ENCODE assay signal across 8 mouse cellular contexts in the genomic region with DNA sequence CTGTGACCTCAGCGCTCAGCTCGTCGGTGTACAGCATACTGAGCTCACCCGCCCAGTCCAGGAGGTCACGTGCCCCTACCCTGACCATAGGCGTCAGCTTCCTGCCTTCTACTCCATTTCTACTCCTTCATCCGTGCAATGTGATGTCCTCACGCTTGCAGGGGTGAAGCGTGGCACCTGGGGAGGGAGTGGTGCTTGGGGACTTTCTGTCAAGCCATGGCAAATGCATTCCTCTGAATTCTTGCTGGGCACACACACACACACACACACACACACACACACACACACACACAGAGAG. TPM values are rescaled to one million over a fixed set of nuclear protein-coding genes. Genes with fewer than 3 reads are reported as not detected.
DNase-seq lines count a peak whose midpoint lies in the region; ATAC-seq lines count a peak whose summit lies in the region.

No protein-coding gene starts in this region.

- DNase-seq in heart, postnatal 10 days: no peak
- DNase-seq in hindbrain, embryonic 14.5 days (ENCODE audit: low spot score): no peak
- no peak for DNase-seq in layer of hippocampus, adult 9-11 months
- DNase-seq in gastrocnemius, postnatal 10 days: no peak
- no peak for DNase-seq in kidney, adult 9 months

- peak overlapping the region; percentile 38; the same call in 1 of the 2 replicates for H3K9ac ChIP-seq in heart, embryonic 13.5 days
- 0 out of 2 replicates have a peak overlapping the region, but pooled peaks have one; percentile 22 for H3K9ac ChIP-seq in hindbrain, embryonic 14.5 days

- H3K27me3 ChIP-seq in heart, embryonic 13.5 days (replicated peaks): peaks cover 4% of the 10 kb centered on the region
- no peaks in the 10 kb centered on the region for H3K27me3 ChIP-seq in hindbrain, embryonic 14.5 days (ENCODE audit: control insufficient read depth, insufficient read depth, low read length)
- H3K27me3 ChIP-seq in megakaryocyte, embryonic 14.5 days (replicated peaks): no peaks in the 10 kb centered on the region

- no peaks in the 10 kb centered on the region for H3K36me3 ChIP-seq in heart, embryonic 13.5 days
- H3K36me3 ChIP-seq in hindbrain, embryonic 14.5 days (replicated peaks; ENCODE audit: control insufficient read depth, insufficient read depth): no peaks in the 10 kb centered on the region
- peaks cover 12% of the 10 kb centered on the region for H3K36me3 ChIP-seq in megakaryocyte, embryonic 14.5 days (replicated peaks; ENCODE audit: low read length)

- intact Hi-C loops in heart, postnatal 10 days (cut with DNase I): no loop called here

- H3K9me3 ChIP-seq in heart, embryonic 13.5 days: no peaks in the 10 kb centered on the region
- H3K9me3 ChIP-seq in hindbrain, embryonic 14.5 days (ENCODE audit: control insufficient read depth, low read length): no peaks in the 10 kb centered on the region
- peaks cover 3% of the 10 kb centered on the region; the same call in 1 of the 2 replicates for H3K9me3 ChIP-seq in megakaryocyte, embryonic 14.5 days

- H3K27ac ChIP-seq in heart, embryonic 13.5 days (replicated peaks): 0 out of 2 replicates have a peak overlapping the region, but pooled peaks have one; percentile 33
- H3K27ac ChIP-seq in hindbrain, embryonic 14.5 days: peak overlapping the region; percentile 60

- ATAC-seq in heart, embryonic 13.5 days (ENCODE audit: extremely low read depth, insufficient number of reproducible peaks, low FRiP score, low TSS enrichment): peak; percentile 55
- peak; percentile 69 for ATAC-seq in activated CD4-positive, CD25-positive, alpha-beta regulatory T cell, adult 4 months
- ATAC-seq in hindbrain, embryonic 14.5 days (ENCODE audit: low FRiP score): peak; percentile 42; the same call in 1 of the 2 replicates

- peak overlapping the region; percentile 47 for H3K4me3 ChIP-seq in heart, embryonic 13.5 days
- peak overlapping the region; percentile 20; the same call in 1 of the 2 replicates for H3K4me3 ChIP-seq in hindbrain, embryonic 14.5 days (replicated peaks; ENCODE audit: low read length)
- peak overlapping the region; percentile 91 for H3K4me3 ChIP-seq in megakaryocyte, embryonic 14.5 days (replicated peaks)

- H3K4me2 ChIP-seq in heart, embryonic 13.5 days: peak overlapping the region; percentile 78
- peak overlapping the region; percentile 52 for H3K4me2 ChIP-seq in hindbrain, embryonic 14.5 days (replicated peaks)

- peaks cover 15% of the 10 kb centered on the region for H3K4me1 ChIP-seq in heart, embryonic 13.5 days
- H3K4me1 ChIP-seq in hindbrain, embryonic 14.5 days (replicated peaks; ENCODE audit: control insufficient read depth, insufficient read depth, low read length): peaks cover 14% of the 10 kb centered on the region
- peaks cover 90% of the 10 kb centered on the region for H3K4me1 ChIP-seq in megakaryocyte, embryonic 14.5 days

- WGBS in heart, embryonic 13.5 days: 30% methylated on average over 9 of the region's 9 CpGs
- 54% methylated on average over 9 of the region's 9 CpGs for WGBS in hindbrain, embryonic 14.5 days

RNA-seq across cellular contexts. Expression of gene Cpsf6, which starts 37.6 kb away (rescaled TPM):
- polyA plus RNA-seq in heart, embryonic 13.5 days (2015; fragmentation: Nextera tagmentation; extraction: Ambion mirVana): 76.7 and 91.9 TPM in 2 replicates
- 10 to 100 TPM; 55.7 to 61.6 TPM for total RNA-seq in heart, postnatal 10 days (2021)
- polyA plus RNA-seq in activated CD4-positive, CD25-positive, alpha-beta regulatory T cell, adult 4 months (2017; shearing (Covaris generic)): 100 to 1,000 TPM; 109 to 110 TPM
- 152 and 168 TPM in 2 replicates for polyA plus RNA-seq in hindbrain, embryonic 14.5 days (2014; fragmentation: Nextera tagmentation; extraction: Ambion mirVana)
- 77.6 and 434 TPM in 2 replicates for polyA plus RNA-seq in megakaryocyte, embryonic 14.5 days (2012; ENCODE audit: insufficient read depth, low replicate concordance)
- total RNA-seq in gastrocnemius, postnatal 10 days (2021): 10 to 100 TPM; 40.1 to 46.3 TPM

Comparison
In these comparisons a context has a peak if more than half of its experiments do, and no peak if none do; other contexts are left out.
1. H3K4me3 ChIP-seq: peak in every context shown above with its lines; median percentile 91 in megakaryocyte, embryonic 14.5 days; 47 in heart, embryonic 13.5 days; 20 in hindbrain, embryonic 14.5 days.